Mouse (Mus musculus) bone marrow macrophage, adult 2 months (primary cell): ENCODE measurements around the gene Iqch.

Experiments
- CTCF ChIP-seq: IDR thresholded peaks from 2 replicates; pipeline ENCODE4 v1.5.1; 2012; ENCODE audit warnings: low read depth, mild to moderate bottlenecking, low read length, moderate library complexity
- POLR2A ChIP-seq: IDR thresholded peaks from 2 replicates; pipeline ENCODE4 v1.6.1; 2012; ENCODE audit warnings: mild to moderate bottlenecking, low read depth, low read length, borderline replicate concordance

DNA sequence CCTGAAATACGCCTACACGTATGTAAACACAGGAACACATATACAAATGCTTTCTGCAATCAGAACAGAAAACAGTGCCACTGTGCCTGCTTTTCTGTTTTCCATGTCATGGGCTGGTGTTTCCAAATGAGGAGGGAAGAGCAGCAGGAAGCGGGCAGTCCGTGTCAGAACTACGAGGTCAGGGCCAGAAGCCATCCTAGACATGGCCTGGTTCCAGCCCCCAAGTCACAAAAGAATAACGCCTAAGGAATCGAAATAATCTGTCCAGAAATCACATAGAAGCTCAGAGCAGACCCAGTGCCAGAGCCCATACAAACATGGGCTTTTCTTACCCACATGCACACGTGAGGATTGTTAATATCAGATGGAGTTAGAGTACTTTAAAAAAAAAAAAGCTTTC, 45.4 kb downstream of the Iqch start:
- TF ChIP-seq CTCF: no peak
- no peak for TF ChIP-seq POLR2A
